Mouse (Mus musculus): Measurements from ENCODE around the gene Tbl2. TPM values are rescaled to one million over a fixed set of nuclear protein-coding genes. Genes with fewer than 3 reads are reported as not detected.

Tbl2 gene
- polyA plus RNA-seq, 1 experiment from 2014 or later, result 15.8 TPM

DNA sequence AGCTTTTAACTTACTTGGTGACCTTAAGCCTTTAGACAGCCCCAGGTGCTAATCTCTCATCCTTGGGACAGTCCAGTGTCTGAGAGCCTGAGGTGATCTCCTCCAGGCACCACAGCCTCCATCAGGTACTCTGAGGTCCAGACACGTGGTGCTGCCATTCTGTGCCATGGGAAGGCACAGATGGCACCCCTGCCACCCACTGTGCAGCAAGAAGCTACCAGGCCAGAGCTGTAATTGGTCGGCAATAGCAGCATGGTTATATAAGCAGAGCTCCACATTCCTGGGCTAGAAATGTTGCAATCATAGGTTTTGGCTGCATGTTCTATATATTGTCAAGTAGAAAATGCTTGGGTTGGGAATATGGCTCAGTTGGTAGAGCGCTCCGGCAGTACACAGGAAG lies 29.5 kb downstream of the Tbl2 start:
- Histone ChIP-seq H3K4me3 (replicated peaks) (no peak overlapping the region), H3K9me3 (replicated peaks) (no peaks in the 10 kb centered on the region), H3K9ac (replicated peaks) (no peak overlapping the region), H3K27ac (replicated peaks) (no peak overlapping the region), H3K36me3 (peaks cover 79% of the 10 kb centered on the region), H3K4me2 (no peak overlapping the region), H3K27me3 (replicated peaks) (no peaks in the 10 kb centered on the region), H3K4me1 (no peaks in the 10 kb centered on the region)
- 79% methylated on average over 4 of the region's 4 CpGs for WGBS
- ATAC-seq (ENCODE audit: low FRiP score), result no peak

DNA sequence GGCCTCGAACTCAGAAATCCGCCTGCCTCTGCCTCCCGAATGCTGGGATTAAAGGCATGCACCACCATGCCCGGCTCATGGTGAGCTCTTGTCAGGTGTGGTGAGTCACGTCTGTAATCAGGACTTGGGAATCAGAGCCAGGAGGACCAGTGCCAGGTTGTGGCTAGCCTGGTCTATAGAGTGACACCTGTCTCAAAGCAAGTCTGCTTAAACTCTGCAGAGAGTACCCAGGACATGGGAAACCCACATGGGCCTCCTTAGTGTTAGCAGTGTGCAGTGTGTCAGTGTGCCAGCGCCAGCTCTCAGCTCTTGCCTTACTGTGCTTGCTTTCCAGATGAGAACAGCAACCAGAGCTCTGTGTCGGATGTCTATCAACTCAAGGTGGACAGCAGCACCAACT lies 30.2 kb downstream of the Tbl2 start:
- H3K4me3 ChIP-seq (replicated peaks), result no peak overlapping the region
- ATAC-seq (ENCODE audit: low FRiP score), result no peak
- no peak overlapping the region for H3K9ac ChIP-seq (replicated peaks)
- WGBS, result 96% methylated on average over 7 of the region's 7 CpGs
- no peak overlapping the region for H3K27ac ChIP-seq (replicated peaks)
- H3K9me3 ChIP-seq (replicated peaks), result no peaks in the 10 kb centered on the region
- no peaks in the 10 kb centered on the region for H3K4me1 ChIP-seq
- H3K4me2 ChIP-seq, result no peak overlapping the region
- H3K27me3 ChIP-seq (replicated peaks), result no peaks in the 10 kb centered on the region
- H3K36me3 ChIP-seq, result peaks cover 74% of the 10 kb centered on the region

DNA sequence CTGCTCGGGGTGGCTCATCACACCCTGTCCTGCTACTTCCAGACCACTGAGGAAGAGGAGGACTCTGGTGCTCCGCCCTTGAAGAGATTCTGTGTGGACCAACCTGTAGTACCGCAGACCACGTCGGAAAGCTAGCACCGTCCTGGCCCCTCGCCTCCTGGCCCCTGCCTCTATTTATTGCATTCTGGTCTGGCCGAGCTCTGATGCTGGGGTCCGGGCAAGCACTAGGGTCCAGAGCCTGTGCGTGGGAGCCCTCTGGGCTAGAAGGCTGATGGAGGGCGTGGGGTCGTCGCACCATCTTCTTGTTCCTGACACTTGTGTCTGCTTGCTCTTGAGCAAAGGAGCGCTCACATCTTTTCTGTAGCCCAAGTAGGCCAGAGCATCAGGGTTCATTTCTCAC lies 31.3 kb downstream of the Tbl2 start:
- peaks cover 64% of the 10 kb centered on the region for H3K36me3 ChIP-seq
- H3K27ac ChIP-seq (replicated peaks), result no peak overlapping the region
- no peaks in the 10 kb centered on the region for H3K27me3 ChIP-seq (replicated peaks)
- 95% methylated on average over 14 of the region's 14 CpGs for WGBS
- no peak overlapping the region for H3K4me2 ChIP-seq
- no peak for ATAC-seq (ENCODE audit: low FRiP score)
- no peak overlapping the region for H3K9ac ChIP-seq (replicated peaks)
- H3K4me3 ChIP-seq (replicated peaks), result no peak overlapping the region
- H3K4me1 ChIP-seq, result 0 out of 2 replicates have a peak, but pooled peaks cover 2% of the 10 kb centered on the region
- H3K9me3 ChIP-seq (replicated peaks), result no peaks in the 10 kb centered on the region

DNA sequence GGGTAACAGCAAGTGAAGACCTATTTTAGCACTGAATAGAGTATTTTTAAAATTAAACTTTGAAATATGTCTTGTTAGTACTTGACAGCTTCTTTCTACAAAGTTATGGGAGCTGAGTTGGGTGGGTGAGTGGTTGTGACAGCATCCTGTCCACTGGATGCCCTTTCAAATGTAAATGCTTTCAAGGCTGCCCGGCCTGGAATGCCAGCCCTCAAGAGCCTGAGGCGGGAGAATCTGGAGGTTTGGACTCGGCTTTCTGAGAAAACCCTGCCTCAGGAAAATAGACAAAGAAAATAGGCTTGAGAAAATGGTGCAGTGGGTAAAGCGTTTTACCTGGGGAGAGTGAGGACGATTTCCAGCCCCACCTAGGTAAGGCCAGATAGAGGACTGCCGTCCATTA lies 32.3 kb downstream of the Tbl2 start:
- ATAC-seq (ENCODE audit: low FRiP score), result no peak
- no peak overlapping the region for H3K9ac ChIP-seq (replicated peaks)
- no peak overlapping the region for H3K4me2 ChIP-seq
- no peak overlapping the region for H3K27ac ChIP-seq (replicated peaks)
- WGBS, result 70% methylated on average over 6 of the region's 6 CpGs
- H3K9me3 ChIP-seq (replicated peaks), result no peaks in the 10 kb centered on the region
- H3K36me3 ChIP-seq, result peaks cover 58% of the 10 kb centered on the region
- H3K4me1 ChIP-seq, result 0 out of 2 replicates have a peak, but pooled peaks cover 5% of the 10 kb centered on the region
- H3K4me3 ChIP-seq (replicated peaks), result no peak overlapping the region
- no peaks in the 10 kb centered on the region for H3K27me3 ChIP-seq (replicated peaks)

DNA sequence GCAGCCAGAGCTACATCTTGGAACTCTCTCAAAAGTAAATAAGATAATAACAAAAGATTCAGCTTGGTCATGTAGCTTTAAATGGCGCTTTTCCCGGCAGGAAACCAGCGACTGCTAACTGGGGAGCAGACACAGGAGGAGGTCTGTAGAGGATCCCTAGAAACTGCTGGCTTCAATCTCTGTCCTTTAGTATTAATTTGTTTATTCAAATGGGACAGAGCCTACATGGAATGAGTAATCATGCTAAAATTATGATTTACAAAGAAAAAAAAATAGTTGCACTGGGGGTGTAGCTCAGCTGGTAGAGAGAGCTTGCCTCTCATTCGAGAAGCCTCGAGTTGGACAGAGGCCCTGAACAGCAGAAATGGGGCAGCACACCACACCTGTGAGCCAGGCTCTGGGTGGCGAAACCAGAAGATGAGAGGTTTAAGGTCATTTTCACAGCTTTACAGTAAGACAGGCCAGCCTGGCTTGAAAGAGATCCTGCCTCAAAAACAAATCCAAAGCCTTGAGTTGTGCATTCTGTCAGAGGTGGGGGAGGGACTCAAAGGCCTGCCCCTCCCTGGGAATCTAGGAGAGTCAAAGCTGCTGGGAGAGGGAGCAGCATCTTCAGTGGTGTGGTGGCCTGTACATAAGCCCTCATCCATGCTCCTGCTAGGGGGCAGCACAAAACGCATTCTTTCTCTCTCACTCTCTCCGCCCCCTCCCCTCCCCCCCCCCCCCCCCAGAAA lies 33.8 kb downstream of the Tbl2 start:
- WGBS, result 63% methylated on average over 8 of the region's 8 CpGs
- Histone ChIP-seq H3K9me3 (replicated peaks) (no peaks in the 10 kb centered on the region), H3K4me2 (no peak overlapping the region), H3K9ac (replicated peaks) (no peak overlapping the region), H3K4me1 (peaks cover 8% of the 10 kb centered on the region), H3K27me3 (replicated peaks) (no peaks in the 10 kb centered on the region), H3K4me3 (replicated peaks) (no peak overlapping the region), H3K36me3 (peaks cover 45% of the 10 kb centered on the region), H3K27ac (replicated peaks) (no peak overlapping the region)
- no peak for ATAC-seq (ENCODE audit: low FRiP score)

DNA sequence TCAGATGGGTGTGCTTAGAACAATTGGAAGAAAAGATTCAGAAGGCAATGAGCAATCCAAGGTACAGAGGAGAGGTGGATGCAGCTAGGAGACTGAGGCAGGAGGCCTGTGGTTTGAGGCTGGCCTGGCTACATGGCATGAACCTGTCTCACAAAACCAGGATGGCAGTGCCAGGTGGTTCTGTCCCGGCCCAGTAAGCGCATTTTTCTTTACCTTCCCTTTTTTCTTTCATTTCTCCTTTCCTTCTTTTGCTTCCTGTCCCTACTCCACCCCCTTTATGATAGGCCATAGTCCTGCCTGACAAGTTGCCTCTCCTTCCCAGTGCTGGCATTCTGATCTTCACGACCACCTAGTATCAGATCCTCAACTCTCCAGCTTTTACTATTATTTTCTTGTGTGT lies 35.6 kb downstream of the Tbl2 start:
- Histone ChIP-seq H3K27me3 (replicated peaks) (no peaks in the 10 kb centered on the region), H3K4me1 (peaks cover 25% of the 10 kb centered on the region), H3K36me3 (peaks cover 32% of the 10 kb centered on the region), H3K9me3 (replicated peaks) (no peaks in the 10 kb centered on the region), H3K4me2 (no peak overlapping the region), H3K9ac (replicated peaks) (no peak overlapping the region), H3K27ac (replicated peaks) (no peak overlapping the region), H3K4me3 (replicated peaks) (no peak overlapping the region)
- no peak for ATAC-seq (ENCODE audit: low FRiP score)
- 100% methylated on average over 3 of the region's 3 CpGs for WGBS

DNA sequence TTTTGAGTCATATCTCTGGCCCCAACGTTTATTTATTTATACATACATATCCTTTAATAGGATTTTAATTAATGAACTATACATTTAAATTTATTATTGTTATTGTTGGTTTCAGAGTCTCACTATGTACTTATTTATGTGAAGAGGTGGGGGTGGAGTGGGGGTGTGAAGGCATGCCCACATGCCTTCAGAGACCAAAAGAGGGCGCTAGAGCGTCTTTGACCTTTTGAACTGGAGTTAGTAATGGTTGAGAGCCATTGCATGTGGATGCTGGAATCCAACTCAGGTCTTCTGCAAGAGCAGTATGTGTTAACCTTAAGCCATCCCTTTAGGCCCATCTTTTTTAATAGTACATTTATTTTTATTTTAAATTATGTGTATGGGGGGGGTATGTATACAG lies 36.1 kb downstream of the Tbl2 start:
- Histone ChIP-seq H3K36me3 (peaks cover 26% of the 10 kb centered on the region), H3K4me3 (replicated peaks) (no peak overlapping the region), H3K4me2 (no peak overlapping the region), H3K27ac (replicated peaks) (no peak overlapping the region), H3K27me3 (replicated peaks) (no peaks in the 10 kb centered on the region), H3K4me1 (peaks cover 30% of the 10 kb centered on the region), H3K9me3 (replicated peaks) (no peaks in the 10 kb centered on the region), H3K9ac (replicated peaks) (no peak overlapping the region)
- no peak for ATAC-seq (ENCODE audit: low FRiP score)
- WGBS, result 38% methylated on average over 3 of the region's 3 CpGs

DNA sequence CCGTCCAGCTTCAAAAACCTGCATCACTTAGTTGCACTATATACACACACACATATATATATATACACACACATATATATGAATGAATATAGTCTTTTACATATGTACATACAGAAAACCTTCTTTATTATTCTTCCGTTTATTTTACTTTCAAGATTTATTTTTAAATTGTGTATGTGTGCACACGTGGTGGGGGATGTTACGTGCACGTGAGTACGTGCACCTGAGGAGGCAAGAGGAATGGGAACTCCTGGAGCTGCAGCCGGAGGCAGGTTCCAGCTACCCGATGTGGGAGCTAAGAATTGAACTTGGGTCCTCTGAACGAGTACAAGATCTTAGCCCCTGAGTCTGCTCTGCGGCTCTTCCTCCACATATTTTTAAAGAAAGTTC lies 36.8 kb downstream of the Tbl2 start:
- Histone ChIP-seq H3K27ac (replicated peaks) (peak overlapping the region; percentile 96), H3K4me2 (peak overlapping the region; percentile 83), H3K9ac (replicated peaks) (peak overlapping the region; percentile 53), H3K36me3 (peaks cover 20% of the 10 kb centered on the region), H3K9me3 (replicated peaks) (no peaks in the 10 kb centered on the region), H3K4me1 (peaks cover 31% of the 10 kb centered on the region), H3K4me3 (replicated peaks) (peak overlapping the region; percentile 100), H3K27me3 (replicated peaks) (no peaks in the 10 kb centered on the region)
- WGBS, result 20% methylated on average over 10 of the region's 10 CpGs
- ATAC-seq (ENCODE audit: low FRiP score), result 0 out of 2 replicates have a peak, but pooled peaks have one; percentile 18

DNA sequence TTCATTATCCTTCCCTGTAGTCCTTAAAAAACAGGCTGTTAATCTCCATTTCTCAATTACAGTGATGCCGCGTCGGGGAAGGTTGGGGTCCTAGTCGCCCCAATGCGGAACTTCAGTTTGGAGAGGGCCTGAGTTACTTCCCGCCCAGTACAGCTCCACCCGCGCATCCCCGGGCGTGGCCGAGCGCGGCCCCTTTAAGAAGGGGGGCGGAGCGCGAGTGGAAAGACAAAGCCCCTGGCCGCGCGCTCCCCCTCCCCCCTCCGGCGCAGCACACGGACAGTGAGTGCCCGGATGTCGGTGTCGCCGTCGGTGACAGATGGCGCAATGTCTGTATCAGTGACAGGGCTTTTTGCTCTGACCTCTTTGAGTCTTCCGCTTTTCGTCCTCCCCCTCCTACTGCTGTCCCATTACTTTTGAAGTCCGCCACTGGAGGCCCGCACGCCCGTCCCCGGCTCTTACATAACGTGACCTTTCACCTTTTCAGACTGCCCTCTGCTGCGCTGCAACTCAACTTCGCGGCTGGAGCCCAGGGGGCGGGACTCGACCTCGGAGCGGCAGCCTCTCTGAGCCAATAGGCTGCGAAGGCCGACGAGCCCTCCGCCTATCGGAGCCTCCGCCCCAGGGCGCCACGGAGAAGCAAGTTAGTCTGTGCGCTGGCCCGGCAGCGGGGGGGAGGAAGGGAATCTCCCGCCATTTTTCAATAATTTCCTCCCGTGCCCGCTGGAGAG lies 37.3 kb downstream of the Tbl2 start, which contains the start of gene Baz1b:
Gene Baz1b (plus strand): TSS at position 644 of the 728 bp plus-strand sequence.
- peak; percentile 98 for ATAC-seq (ENCODE audit: low FRiP score)
- under 1% methylated on average over 57 of the region's 57 CpGs for WGBS

DNA sequence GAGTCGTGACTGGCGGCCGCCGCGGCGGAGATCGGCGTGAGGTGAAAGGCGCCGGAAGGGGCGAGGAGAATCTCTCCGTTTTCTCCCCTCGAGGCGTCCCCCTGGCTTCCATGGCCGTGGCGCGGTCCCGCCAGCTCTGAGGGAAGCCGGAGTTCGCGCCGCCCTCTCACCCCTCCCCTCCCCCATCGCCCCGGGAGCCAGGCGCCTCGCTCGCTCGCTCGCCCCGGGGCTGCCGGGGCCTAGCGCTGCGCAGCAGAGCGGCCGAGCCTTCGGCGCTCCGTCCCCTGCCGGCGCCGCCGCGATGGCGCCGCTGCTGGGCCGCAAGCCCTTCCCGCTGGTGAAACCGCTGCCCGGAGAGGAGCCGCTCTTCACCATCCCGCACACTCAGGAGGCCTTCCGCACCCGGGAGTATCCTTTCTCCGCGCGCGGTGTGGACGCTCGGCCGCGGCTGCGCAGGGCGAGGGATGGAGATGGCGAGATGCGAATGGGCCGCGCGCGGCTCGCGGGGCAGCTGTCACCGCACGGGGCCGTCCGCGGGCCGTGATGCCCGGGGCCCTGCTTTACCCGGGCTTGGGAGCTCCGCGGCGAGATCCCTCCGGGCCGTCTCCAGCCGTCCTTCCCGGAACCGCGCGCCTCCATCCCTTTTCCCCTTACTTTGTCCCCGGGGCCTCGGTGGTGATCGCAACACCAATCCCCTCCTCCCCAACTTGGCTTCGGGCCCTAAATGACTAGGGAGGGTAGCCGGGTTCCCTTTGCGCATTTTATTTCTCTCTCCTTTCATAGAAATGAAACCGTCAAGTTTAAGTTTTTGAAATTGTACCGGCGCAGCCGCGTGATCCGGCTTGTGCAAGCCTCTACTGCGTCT lies 38.1 kb downstream of the Tbl2 start:
- WGBS, result under 1% methylated on average over 80 of the region's 102 CpGs
- peak overlapping the region; percentile 100 for H3K4me3 ChIP-seq (replicated peaks)
- H3K27ac ChIP-seq (replicated peaks), result peak overlapping the region; percentile 96
- H3K9ac ChIP-seq (replicated peaks), result peak overlapping the region; percentile 91
- peak overlapping the region; percentile 83 for H3K4me2 ChIP-seq
- H3K27me3 ChIP-seq (replicated peaks), result no peaks in the 10 kb centered on the region
- H3K9me3 ChIP-seq (replicated peaks), result no peaks in the 10 kb centered on the region
- peaks cover 10% of the 10 kb centered on the region for H3K36me3 ChIP-seq
- ATAC-seq (ENCODE audit: low FRiP score), result peak; percentile 62
- H3K4me1 ChIP-seq, result peaks cover 43% of the 10 kb centered on the region

More for the DNA sequence above, 37.3 kb downstream of the Tbl2 start, which contains the start of gene Baz1b:
- peak within 1 kb of the TSS; percentile 91 for H3K9ac ChIP-seq (replicated peaks)
- peaks cover 16% of the 10 kb centered on the region for H3K36me3 ChIP-seq
- no peaks in the 10 kb centered on the region for H3K9me3 ChIP-seq (replicated peaks)
- peaks cover 35% of the 10 kb centered on the region for H3K4me1 ChIP-seq
- peak within 1 kb of the TSS; percentile 96 for H3K27ac ChIP-seq (replicated peaks)
- peak within 1 kb of the TSS; percentile 83 for H3K4me2 ChIP-seq
- peak within 1 kb of the TSS; percentile 100 for H3K4me3 ChIP-seq (replicated peaks)
- no peaks in the 10 kb centered on the region for H3K27me3 ChIP-seq (replicated peaks)

DNA sequence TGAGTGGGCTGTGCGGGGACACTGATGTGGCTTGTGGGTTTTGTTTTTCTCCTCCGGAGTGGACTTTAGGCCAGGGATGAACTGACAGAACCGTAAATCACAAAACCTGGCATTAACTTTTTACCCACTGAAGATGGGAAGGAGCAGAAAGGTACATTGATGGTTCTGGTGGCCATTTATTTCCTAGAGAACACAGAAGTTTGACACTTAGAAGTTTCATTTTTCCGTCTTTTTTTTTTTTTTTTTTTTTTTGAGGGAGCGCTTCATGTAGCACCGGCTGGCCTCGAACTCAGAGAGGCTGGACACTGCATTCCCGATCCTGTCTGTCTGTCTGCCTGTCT lies 38.7 kb downstream of the Tbl2 start:
- peaks cover 5% of the 10 kb centered on the region for H3K36me3 ChIP-seq
- peak overlapping the region; percentile 96 for H3K27ac ChIP-seq (replicated peaks)
- peak overlapping the region; percentile 100 for H3K4me3 ChIP-seq (replicated peaks)
- ATAC-seq (ENCODE audit: low FRiP score), result no peak
- peak overlapping the region; percentile 91 for H3K9ac ChIP-seq (replicated peaks)
- no peaks in the 10 kb centered on the region for H3K27me3 ChIP-seq (replicated peaks)
- peaks cover 48% of the 10 kb centered on the region for H3K4me1 ChIP-seq
- H3K9me3 ChIP-seq (replicated peaks), result no peaks in the 10 kb centered on the region
- H3K4me2 ChIP-seq, result peak overlapping the region; percentile 83
- WGBS, result 2% methylated on average over 8 of the region's 8 CpGs
